Mouse (Mus musculus): ENCODE measurements at regions not wholly inside any gene's neighbourhood (a gene's known extent, or its start where the extent isn't known, plus 50 kb on each side); places are given as distances from the start of the nearest gene placed in this dataset.
A peak's percentile ranks its signal among the peaks of the same experiment; 100 is the strongest.

DNA sequence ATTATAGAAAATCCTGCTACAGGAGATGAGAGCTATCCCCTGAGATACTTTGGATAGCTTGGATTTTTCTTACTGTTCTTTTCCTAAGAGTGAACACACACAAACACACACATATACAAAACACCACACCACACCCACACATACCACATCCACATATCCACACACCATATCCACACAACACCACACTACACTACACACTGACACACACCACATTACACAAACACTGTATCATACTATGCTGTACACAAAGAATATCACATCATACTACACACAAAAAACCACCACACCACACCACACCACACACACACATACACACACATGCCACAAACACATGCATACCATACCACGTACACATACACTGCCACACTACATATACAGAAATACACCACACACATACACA is 267.1 kb upstream of the Mpped2 start:
- TF ChIP-seq CTCF (IDR thresholded peaks at IDR 0.05; ENCODE audit: extremely low read depth, insufficient read length, insufficient replicate concordance, low read depth, low read length) = no peak
- no peaks in the 10 kb centered on the region for H3K27me3 ChIP-seq (ENCODE audit: control insufficient read depth, insufficient read depth, low read length)
- no peaks in the 10 kb centered on the region for H3K36me3 ChIP-seq (ENCODE audit: control insufficient read depth, insufficient read depth, low read length)
- 86% methylated on average over 1 of the region's 1 CpGs for whole genome bisulfite sequencing
- H3K27ac ChIP-seq (ENCODE audit: insufficient read depth, low read depth, low read length) = no peak overlapping the region
- no peaks in the 10 kb centered on the region for H3K4me1 ChIP-seq (ENCODE audit: control insufficient read depth, insufficient read depth, insufficient read length, low read length)
- no peak overlapping the region for H3K4me3 ChIP-seq (ENCODE audit: low read depth, low read length)

DNA sequence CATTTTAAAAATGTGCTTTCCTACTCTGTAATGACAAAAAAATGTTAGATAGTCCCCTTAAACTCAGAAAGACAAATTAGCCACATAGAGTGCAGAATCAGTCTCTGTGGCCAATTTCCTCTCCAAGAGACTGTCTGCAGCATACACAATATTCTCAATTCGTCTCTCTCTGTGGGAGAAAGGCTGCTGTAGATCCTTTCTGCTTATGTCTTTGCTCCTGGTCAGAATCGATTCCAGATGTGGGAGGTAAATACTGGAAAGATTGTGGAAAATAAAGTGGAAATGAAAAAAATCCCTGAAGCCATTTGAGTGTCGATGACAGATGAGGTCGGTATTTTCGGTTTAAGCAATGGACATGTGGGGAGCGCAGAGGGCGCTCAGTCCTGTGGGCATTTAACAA is 265.8 kb upstream of the Mpped2 start:
- H3K36me3 ChIP-seq (ENCODE audit: control insufficient read depth, insufficient read depth, low read length) = no peaks in the 10 kb centered on the region
- no peak for TF ChIP-seq POLR2A (IDR thresholded peaks at IDR 0.05; ENCODE audit: low read depth, low read length)
- no peak for TF ChIP-seq CTCF (IDR thresholded peaks at IDR 0.05; ENCODE audit: extremely low read depth, insufficient read length, insufficient replicate concordance, low read depth, low read length)
- no peaks in the 10 kb centered on the region for H3K27me3 ChIP-seq (ENCODE audit: control insufficient read depth, insufficient read depth, low read length)
- no peak overlapping the region for H3K4me3 ChIP-seq (ENCODE audit: low read depth, low read length)
- no peaks in the 10 kb centered on the region for H3K4me1 ChIP-seq (ENCODE audit: control insufficient read depth, insufficient read depth, insufficient read length, low read length)
- no peak overlapping the region for H3K27ac ChIP-seq (ENCODE audit: insufficient read depth, low read depth, low read length)
- WGBS = 84% methylated on average over 7 of the region's 7 CpGs

DNA sequence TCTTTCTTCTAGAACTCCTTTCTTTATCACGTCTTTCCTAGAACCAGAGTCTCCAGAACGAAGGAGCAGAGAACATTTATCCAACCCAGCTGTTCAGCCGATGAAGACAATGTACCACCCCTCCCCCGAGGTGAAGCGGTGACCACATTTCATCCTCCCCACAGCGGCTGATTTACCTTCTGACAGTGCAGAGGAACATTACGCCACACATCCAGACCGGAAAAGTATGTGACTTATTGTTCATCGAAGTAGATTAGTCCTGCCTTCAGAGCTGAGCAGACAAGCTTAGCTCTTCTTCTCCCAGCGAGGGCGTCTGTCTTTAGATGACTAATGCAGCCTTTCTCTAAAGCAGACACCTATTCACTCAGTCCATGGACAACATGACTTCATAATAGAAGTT is 264.2 kb upstream of the Mpped2 start:
- H3K27ac ChIP-seq (ENCODE audit: insufficient read depth, low read depth, low read length) = no peak overlapping the region
- 51% methylated on average over 11 of the region's 11 CpGs for WGBS
- no peaks in the 10 kb centered on the region for H3K4me1 ChIP-seq (ENCODE audit: control insufficient read depth, insufficient read depth, insufficient read length, low read length)
- H3K27me3 ChIP-seq (ENCODE audit: control insufficient read depth, insufficient read depth, low read length) = no peaks in the 10 kb centered on the region
- no peaks in the 10 kb centered on the region for H3K36me3 ChIP-seq (ENCODE audit: control insufficient read depth, insufficient read depth, low read length)
- TF ChIP-seq POLR2A (IDR thresholded peaks at IDR 0.05; ENCODE audit: low read depth, low read length) (no peak), CTCF (IDR thresholded peaks at IDR 0.05; ENCODE audit: extremely low read depth, insufficient read length, insufficient replicate concordance, low read depth, low read length) (no peak)
- no peak overlapping the region for H3K4me3 ChIP-seq (ENCODE audit: low read depth, low read length)

DNA sequence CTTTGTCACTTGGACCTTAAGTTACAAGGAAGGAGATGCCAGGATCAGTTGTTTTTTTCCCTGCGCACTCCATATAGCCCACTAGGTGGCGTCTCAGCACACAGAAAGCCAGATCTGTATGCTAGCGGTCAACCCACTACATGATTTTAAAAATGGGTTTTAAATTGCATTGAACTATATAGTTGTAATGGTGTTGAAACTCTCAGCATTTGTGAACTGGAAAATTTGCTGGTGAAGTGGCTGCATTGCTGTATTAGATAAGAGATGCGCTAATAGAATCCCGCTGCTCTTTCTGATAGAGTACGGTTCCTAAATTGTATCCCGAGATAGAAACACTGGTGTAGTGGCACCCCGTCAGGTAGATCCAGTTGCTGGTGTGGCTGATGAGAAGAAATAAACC is 261.9 kb upstream of the Mpped2 start:
- H3K4me3 ChIP-seq (ENCODE audit: low read depth, low read length) = no peak overlapping the region
- 37% methylated on average over 8 of the region's 8 CpGs for WGBS
- no peaks in the 10 kb centered on the region for H3K4me1 ChIP-seq (ENCODE audit: control insufficient read depth, insufficient read depth, insufficient read length, low read length)
- TF ChIP-seq CTCF (IDR thresholded peaks at IDR 0.05; ENCODE audit: extremely low read depth, insufficient read length, insufficient replicate concordance, low read depth, low read length) (peak; percentile 41; the same call in 1 of the 2 replicates), POLR2A (IDR thresholded peaks at IDR 0.05; ENCODE audit: low read depth, low read length) (no peak)
- no peaks in the 10 kb centered on the region for H3K36me3 ChIP-seq (ENCODE audit: control insufficient read depth, insufficient read depth, low read length)
- no peak overlapping the region for H3K27ac ChIP-seq (ENCODE audit: insufficient read depth, low read depth, low read length)
- no peaks in the 10 kb centered on the region for H3K27me3 ChIP-seq (ENCODE audit: control insufficient read depth, insufficient read depth, low read length)

DNA sequence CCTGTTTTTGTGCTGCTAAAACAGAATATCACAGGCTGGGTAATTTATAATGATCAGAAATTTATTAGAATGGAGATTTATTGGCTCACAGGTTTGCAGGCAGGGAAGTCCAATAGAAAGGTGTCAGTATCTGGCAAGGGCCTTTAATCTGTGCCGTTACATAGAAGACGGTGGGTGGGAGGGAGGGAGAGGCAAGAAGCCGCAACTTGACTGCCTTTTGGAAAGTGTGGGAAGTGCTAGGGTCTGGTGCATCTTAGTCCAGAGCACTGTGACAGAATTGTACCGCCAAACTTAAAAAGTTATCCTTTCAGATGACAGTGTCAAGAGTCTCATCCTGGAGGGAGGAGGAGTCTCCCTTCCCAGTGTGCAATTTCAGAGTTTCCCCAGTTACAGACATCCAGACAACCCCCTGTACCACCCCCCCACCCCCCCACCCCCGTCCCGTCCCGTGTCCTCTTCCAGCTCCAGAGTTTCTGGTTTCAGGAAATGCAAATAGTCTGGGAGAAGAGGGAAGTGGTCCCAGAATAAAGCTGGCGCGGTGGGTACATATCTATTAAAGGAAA is 261.4 kb upstream of the Mpped2 start:
- Histone ChIP-seq H3K4me1 (ENCODE audit: control insufficient read depth, insufficient read depth, insufficient read length, low read length) (no peaks in the 10 kb centered on the region), H3K27ac (ENCODE audit: insufficient read depth, low read depth, low read length) (no peak overlapping the region), H3K4me3 (ENCODE audit: low read depth, low read length) (no peak overlapping the region), H3K27me3 (ENCODE audit: control insufficient read depth, insufficient read depth, low read length) (no peaks in the 10 kb centered on the region), H3K36me3 (ENCODE audit: control insufficient read depth, insufficient read depth, low read length) (no peaks in the 10 kb centered on the region)
- TF ChIP-seq POLR2A (IDR thresholded peaks at IDR 0.05; ENCODE audit: low read depth, low read length) (no peak), CTCF (IDR thresholded peaks at IDR 0.05; ENCODE audit: extremely low read depth, insufficient read length, insufficient replicate concordance, low read depth, low read length) (no peak)
- WGBS = 43% methylated on average over 9 of the region's 9 CpGs

DNA sequence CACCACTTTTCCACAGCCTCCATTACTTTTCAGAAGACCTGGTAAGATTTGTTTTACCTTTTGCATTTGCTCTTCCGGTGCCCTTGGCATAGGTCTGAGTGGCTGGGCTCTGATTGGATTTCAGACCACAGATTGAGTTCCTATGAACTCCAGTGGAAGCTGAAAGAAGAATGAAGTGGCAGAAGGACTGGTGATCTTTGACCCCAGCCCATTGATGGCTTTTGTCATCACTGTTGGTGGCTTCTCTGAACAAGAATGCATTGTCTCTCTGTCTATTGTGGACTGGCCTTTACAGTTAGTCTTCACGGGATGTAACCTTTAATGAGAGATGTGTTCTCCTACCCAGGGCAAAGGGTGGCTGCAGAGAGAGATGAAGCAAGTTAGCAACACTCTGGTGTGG is 256.9 kb upstream of the Mpped2 start:
- no peak for TF ChIP-seq CTCF (IDR thresholded peaks at IDR 0.05; ENCODE audit: extremely low read depth, insufficient read length, insufficient replicate concordance, low read depth, low read length)
- no peak for TF ChIP-seq POLR2A (IDR thresholded peaks at IDR 0.05; ENCODE audit: low read depth, low read length)
- Histone ChIP-seq H3K4me1 (ENCODE audit: control insufficient read depth, insufficient read depth, insufficient read length, low read length) (no peaks in the 10 kb centered on the region), H3K27me3 (ENCODE audit: control insufficient read depth, insufficient read depth, low read length) (no peaks in the 10 kb centered on the region), H3K36me3 (ENCODE audit: control insufficient read depth, insufficient read depth, low read length) (no peaks in the 10 kb centered on the region), H3K4me3 (ENCODE audit: low read depth, low read length) (no peak overlapping the region), H3K27ac (ENCODE audit: insufficient read depth, low read depth, low read length) (no peak overlapping the region)
- 70% methylated on average over 2 of the region's 2 CpGs for WGBS

DNA sequence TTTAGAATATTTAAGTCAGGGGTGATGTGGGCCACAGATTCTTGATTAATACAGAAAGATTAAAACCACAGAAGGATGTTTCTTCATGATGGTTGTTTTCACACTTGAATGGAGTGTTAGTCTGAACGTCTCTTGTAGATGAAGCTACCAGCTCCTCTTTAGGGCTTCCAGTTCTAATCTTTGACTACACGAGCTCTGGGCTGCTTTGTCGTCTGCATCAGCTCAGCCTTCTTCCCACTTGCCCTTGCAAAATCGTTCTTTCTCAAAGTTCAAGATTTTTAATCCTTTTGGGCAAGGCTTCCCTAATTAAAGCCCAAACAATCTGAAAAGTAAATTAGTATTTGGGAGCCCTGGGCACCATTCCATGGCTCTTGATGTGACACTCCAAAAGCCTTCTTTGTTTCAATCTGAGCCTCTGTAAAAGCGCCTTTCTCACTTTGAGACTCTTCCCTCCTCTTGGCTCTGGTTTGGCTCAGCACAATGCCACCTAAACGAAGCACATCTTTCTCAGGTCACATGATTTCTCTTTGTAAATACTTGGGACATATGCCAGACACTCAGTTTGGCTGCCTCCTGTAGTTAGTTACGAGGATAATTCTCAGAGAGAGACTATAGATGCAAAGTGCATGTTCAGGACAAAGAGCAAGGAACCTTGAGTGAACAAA is 238.6 kb upstream of the Mpped2 start:
- Histone ChIP-seq H3K4me3 (ENCODE audit: low read depth, low read length) (no peak overlapping the region), H3K4me1 (ENCODE audit: control insufficient read depth, insufficient read depth, insufficient read length, low read length) (no peaks in the 10 kb centered on the region), H3K27me3 (ENCODE audit: control insufficient read depth, insufficient read depth, low read length) (no peaks in the 10 kb centered on the region), H3K36me3 (ENCODE audit: control insufficient read depth, insufficient read depth, low read length) (no peaks in the 10 kb centered on the region), H3K27ac (ENCODE audit: insufficient read depth, low read depth, low read length) (no peak overlapping the region)
- TF ChIP-seq CTCF (IDR thresholded peaks at IDR 0.05; ENCODE audit: extremely low read depth, insufficient read length, insufficient replicate concordance, low read depth, low read length) (no peak), POLR2A (IDR thresholded peaks at IDR 0.05; ENCODE audit: low read depth, low read length) (no peak)
- WGBS = 69% methylated on average over 7 of the region's 7 CpGs
